Mouse (Mus musculus): ENCODE results near the gene Kif1a. TPM values are rescaled to one million over a fixed set of nuclear protein-coding genes. Genes with fewer than 3 reads are reported as not detected.
"Not testable (repeated sequence)": the region's sequence is repeated elsewhere in the genome, so short reads cannot be mapped to it uniquely, and the experiment has no call there.

Gene Kif1a
- polyA plus RNA-seq, 1 experiment from 2014 or later, result 490 TPM

- H3K4me2 ChIP-seq, result no peak overlapping the region
- no peaks in the 10 kb centered on the region for H3K27me3 ChIP-seq
- ATAC-seq (ENCODE audit: low FRiP score, low read depth), result no peak
- H3K36me3 ChIP-seq, result no peaks in the 10 kb centered on the region
- H3K27ac ChIP-seq (replicated peaks), result no peak overlapping the region
- no peak overlapping the region for H3K9ac ChIP-seq
- no peak overlapping the region for H3K4me3 ChIP-seq
- WGBS, result 52% methylated on average over 11 of the region's 11 CpGs
- no peaks in the 10 kb centered on the region for H3K4me1 ChIP-seq (replicated peaks)
- no peaks in the 10 kb centered on the region for H3K9me3 ChIP-seq
Observed at GRCm38 (mm10) chr1:92979073-92979602, 122.6 kb downstream of the Kif1a start.

- Histone ChIP-seq H3K27ac (replicated peaks) (no peak overlapping the region), H3K4me1 (replicated peaks) (no peaks in the 10 kb centered on the region), H3K9ac (no peak overlapping the region), H3K9me3 (no peaks in the 10 kb centered on the region), H3K4me3 (no peak overlapping the region), H3K27me3 (no peaks in the 10 kb centered on the region), H3K36me3 (no peaks in the 10 kb centered on the region), H3K4me2 (no peak overlapping the region)
- WGBS, result 49% methylated on average over 7 of the region's 7 CpGs
- no peak for ATAC-seq (ENCODE audit: low FRiP score, low read depth)
Observed at GRCm38 (mm10) chr1:92978645-92979044, 123.1 kb downstream of the Kif1a start.

GRCm38 (mm10) chr1:92976141-92976566, 125.6 kb downstream of the Kif1a start:
- WGBS, result 67% methylated on average over 6 of the region's 6 CpGs
- no peaks in the 10 kb centered on the region for H3K36me3 ChIP-seq
- no peaks in the 10 kb centered on the region for H3K9me3 ChIP-seq
- no peaks in the 10 kb centered on the region for H3K4me1 ChIP-seq (replicated peaks)
- no peak overlapping the region for H3K27ac ChIP-seq (replicated peaks)
- no peak overlapping the region for H3K9ac ChIP-seq
- ATAC-seq (ENCODE audit: low FRiP score, low read depth), result no peak
- H3K4me3 ChIP-seq, result no peak overlapping the region
- no peak overlapping the region for H3K4me2 ChIP-seq
- no peaks in the 10 kb centered on the region for H3K27me3 ChIP-seq

- no peak for ATAC-seq (ENCODE audit: low FRiP score, low read depth)
- no peaks in the 10 kb centered on the region for H3K27me3 ChIP-seq
- 81% methylated on average over 1 of the region's 1 CpGs for WGBS
- H3K4me1 ChIP-seq (replicated peaks), result no peaks in the 10 kb centered on the region
- no peaks in the 10 kb centered on the region for H3K9me3 ChIP-seq
- H3K9ac ChIP-seq, result no peak overlapping the region
- H3K36me3 ChIP-seq, result no peaks in the 10 kb centered on the region
- no peak overlapping the region for H3K4me3 ChIP-seq
- H3K4me2 ChIP-seq, result no peak overlapping the region
- H3K27ac ChIP-seq (replicated peaks), result no peak overlapping the region
Observed at GRCm38 (mm10) chr1:92972854-92973253, 128.9 kb downstream of the Kif1a start.

DNA sequence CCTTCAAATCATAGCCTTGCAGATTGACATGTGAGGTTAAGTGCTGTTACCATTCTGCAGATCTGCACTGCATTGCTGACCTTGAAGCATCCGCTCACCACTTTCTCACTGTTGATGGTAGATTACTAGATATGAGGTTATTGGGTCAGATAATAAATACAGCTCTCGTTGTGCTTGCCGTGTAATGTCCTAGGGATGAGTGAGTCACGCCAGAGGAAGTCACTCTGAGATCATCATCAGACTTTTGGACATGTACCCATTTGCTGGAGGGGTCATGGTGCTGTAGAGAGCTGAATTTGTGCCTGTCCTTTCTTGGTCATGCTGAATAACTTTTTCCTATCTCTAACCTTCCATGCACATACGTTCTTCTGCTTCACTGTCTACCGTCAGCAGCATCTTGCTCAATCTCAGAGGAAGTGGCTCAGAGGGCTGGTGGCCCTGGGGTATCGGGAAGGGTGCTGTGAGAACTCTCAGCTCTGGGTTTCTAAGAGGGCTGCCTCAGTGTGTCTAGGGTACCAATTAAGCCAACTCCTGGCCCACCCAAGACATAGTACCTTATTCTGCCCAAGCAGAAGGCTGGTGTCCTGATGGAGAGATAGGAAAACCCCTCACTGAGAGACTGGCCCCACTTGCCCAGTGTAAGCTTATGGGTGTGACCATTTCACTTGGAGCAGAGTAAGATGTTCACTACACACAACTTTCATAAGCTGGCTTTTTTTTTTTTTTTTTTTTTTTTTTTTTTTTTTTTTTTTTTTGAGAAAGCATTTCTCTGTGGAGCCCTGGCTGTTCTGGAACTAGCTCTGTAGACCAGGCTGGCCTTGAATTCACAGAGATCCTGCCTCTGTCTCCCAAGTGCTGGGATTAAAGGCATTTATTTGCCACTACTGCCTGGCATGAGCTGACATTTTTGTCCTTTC, 129.6 kb downstream of the Kif1a start:
- ATAC-seq (ENCODE audit: low FRiP score, low read depth), result no peak
- no peaks in the 10 kb centered on the region for H3K36me3 ChIP-seq
- H3K4me2 ChIP-seq, result no peak overlapping the region
- H3K4me1 ChIP-seq (replicated peaks), result no peaks in the 10 kb centered on the region
- no peak overlapping the region for H3K9ac ChIP-seq
- H3K27me3 ChIP-seq, result no peaks in the 10 kb centered on the region
- H3K4me3 ChIP-seq, result no peak overlapping the region
- H3K9me3 ChIP-seq, result no peaks in the 10 kb centered on the region
- H3K27ac ChIP-seq (replicated peaks), result no peak overlapping the region
- 92% methylated on average over 7 of the region's 7 CpGs for WGBS

DNA sequence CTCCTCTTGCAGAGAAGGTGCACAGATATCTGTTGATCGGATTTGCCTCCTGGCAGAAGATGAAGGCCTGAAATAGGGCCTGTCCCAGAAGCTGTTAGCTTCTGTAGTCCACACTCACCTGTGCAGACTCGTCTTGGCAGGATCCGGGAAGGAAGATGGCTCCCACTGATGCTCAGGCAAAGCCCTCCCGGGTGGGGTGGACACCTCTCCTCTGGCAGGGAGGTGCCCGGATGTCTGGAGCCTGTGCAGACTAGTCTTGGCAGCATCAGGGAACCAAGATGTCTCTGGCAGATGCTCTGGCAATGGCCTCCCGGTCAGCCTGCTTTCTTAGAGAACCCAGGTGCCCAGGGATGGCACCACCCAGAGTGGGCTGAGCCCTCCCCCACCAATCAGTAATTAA, 131.0 kb downstream of the Kif1a start:
- H3K4me2 ChIP-seq; H3K4me3 ChIP-seq; H3K27ac ChIP-seq (replicated peaks); H3K27me3 ChIP-seq; H3K4me1 ChIP-seq (replicated peaks); H3K9ac ChIP-seq; H3K36me3 ChIP-seq; H3K9me3 ChIP-seq; ATAC-seq (ENCODE audit: low FRiP score, low read depth): not testable (repeated sequence)
- 89% methylated on average over 6 of the region's 6 CpGs for WGBS

Other genes with a start within 250 kb of the Kif1a start
- gene Ankmy1, start 199.0 kb downstream of the Kif1a start, polyA plus RNA-seq (2015; fragmentation: Nextera tagmentation; extraction: Ambion mirVana), result 0.56 and 0.61 TPM in 2 replicates
- 16.6 and 17.3 TPM in 2 replicates for gene Dusp28, start 195.0 kb downstream of the Kif1a start, polyA plus RNA-seq (2015; fragmentation: Nextera tagmentation; extraction: Ambion mirVana)
- gene Rnpepl1, start 191.2 kb downstream of the Kif1a start, polyA plus RNA-seq (2015; fragmentation: Nextera tagmentation; extraction: Ambion mirVana), result 30.4 and 36.2 TPM in 2 replicates
- gene Capn10, start 167.6 kb downstream of the Kif1a start, polyA plus RNA-seq (2015; fragmentation: Nextera tagmentation; extraction: Ambion mirVana), result 59.2 and 62.3 TPM in 2 replicates
- 0.54 and 0.79 TPM in 2 replicates for gene Gpr35, start 151.1 kb downstream of the Kif1a start, polyA plus RNA-seq (2015; fragmentation: Nextera tagmentation; extraction: Ambion mirVana)
- not detected in 2 replicates for gene Aqp12, start 95.6 kb downstream of the Kif1a start, polyA plus RNA-seq (2015; fragmentation: Nextera tagmentation; extraction: Ambion mirVana)
- gene Agxt, start 33.3 kb upstream of the Kif1a start, polyA plus RNA-seq (2015; fragmentation: Nextera tagmentation; extraction: Ambion mirVana), result not detected in 2 replicates
- gene 2310007B03Rik, start 59.0 kb upstream of the Kif1a start, polyA plus RNA-seq (2015; fragmentation: Nextera tagmentation; extraction: Ambion mirVana), result 0.23 and 0.28 TPM in 2 replicates
- gene Crocc2, start 66.8 kb upstream of the Kif1a start, polyA plus RNA-seq (2015; fragmentation: Nextera tagmentation; extraction: Ambion mirVana), result 0.35 and 0.45 TPM in 2 replicates
- 11.2 and 18.6 TPM in 2 replicates for gene Sned1, start 133.9 kb upstream of the Kif1a start, polyA plus RNA-seq (2015; fragmentation: Nextera tagmentation; extraction: Ambion mirVana)
- 33.6 and 35.4 TPM in 2 replicates for gene Mterf4, start 204.0 kb upstream of the Kif1a start, polyA plus RNA-seq (2015; fragmentation: Nextera tagmentation; extraction: Ambion mirVana)
- gene Ppp1r7, start 240.9 kb upstream of the Kif1a start, polyA plus RNA-seq (2015; fragmentation: Nextera tagmentation; extraction: Ambion mirVana), result 50.6 and 54.9 TPM in 2 replicates
- gene Pask, start 241.5 kb upstream of the Kif1a start, polyA plus RNA-seq (2015; fragmentation: Nextera tagmentation; extraction: Ambion mirVana), result 6.5 and 7.2 TPM in 2 replicates

All from hindbrain, embryonic 15.5 days (tissue).